In the genomic region with DNA sequence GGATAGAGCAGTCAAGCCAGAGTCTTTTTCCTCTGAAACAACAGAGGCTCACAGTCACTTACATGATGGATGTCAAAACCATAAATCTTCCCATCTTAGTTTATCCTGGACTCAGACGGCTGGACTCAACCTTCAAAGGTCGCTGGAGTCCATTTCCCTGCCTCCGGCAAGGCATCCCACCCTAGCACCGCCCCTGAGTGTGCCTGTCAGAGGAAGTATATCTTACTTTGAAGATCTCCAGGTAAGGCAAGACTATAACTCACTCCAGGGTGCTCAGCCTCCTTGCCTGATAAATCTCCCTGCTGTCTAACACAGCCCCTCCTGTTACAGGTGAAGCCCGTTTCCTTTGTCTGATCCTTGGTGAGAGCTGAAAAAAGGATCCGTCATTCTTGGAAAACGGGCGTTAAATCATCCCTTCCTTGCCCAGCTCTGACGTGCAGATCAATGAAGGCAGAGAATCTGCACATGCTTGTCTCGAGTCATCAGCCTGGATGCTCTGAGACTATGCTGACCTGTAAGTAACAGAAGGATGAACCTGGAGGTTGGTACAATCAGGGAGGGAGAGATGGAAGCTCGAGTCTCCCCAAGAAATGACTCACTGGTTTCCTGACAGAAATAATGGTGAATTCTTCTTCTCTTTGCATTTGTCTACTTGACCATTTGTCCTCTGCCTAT, we compare ENCODE assay signal across 30 mouse cellular contexts.
A peak's percentile ranks its signal among the peaks of the same experiment; 100 is the strongest.
DNase-seq lines count a peak whose midpoint lies in the region; ATAC-seq lines count a peak whose summit lies in the region.
"Had no signal": no experiment of that assay in that cellular context is flagged by ENCODE, and none has a peak within 500 bp of the region (broad histone marks: within the 10 kb centered on the region; RNA-seq: fewer than 3 reads in every experiment).

No protein-coding gene starts in this region.

- no peaks in the 10 kb centered on the region for H3K9me3 ChIP-seq in kidney, embryonic 14.5 days (ENCODE audit: control insufficient read depth, low read length)
- no peaks in the 10 kb centered on the region; the same call in 1 of the 2 replicates for H3K9me3 ChIP-seq in midbrain, embryonic 11.5 days (ENCODE audit: control insufficient read depth, low read length)
- no peaks in the 10 kb centered on the region for H3K9me3 ChIP-seq in midbrain, embryonic 13.5 days
- H3K9me3 ChIP-seq in stomach, embryonic 15.5 days, result no peaks in the 10 kb centered on the region
- H3K9me3 ChIP-seq: heart, embryonic 12.5 days; liver, embryonic 15.5 days; lung, embryonic 15.5 days had no signal

- H3K36me3 ChIP-seq in kidney, embryonic 14.5 days (ENCODE audit: control insufficient read depth, insufficient read depth, low read length), result no peaks in the 10 kb centered on the region
- no peaks in the 10 kb centered on the region for H3K36me3 ChIP-seq in midbrain, embryonic 11.5 days (ENCODE audit: control insufficient read depth, insufficient read depth, low read length)
- no peaks in the 10 kb centered on the region for H3K36me3 ChIP-seq in midbrain, embryonic 13.5 days
- no peaks in the 10 kb centered on the region for H3K36me3 ChIP-seq in stomach, embryonic 15.5 days
- H3K36me3 ChIP-seq: heart, embryonic 12.5 days; limb, embryonic 12.5 days; liver, embryonic 15.5 days; lung, embryonic 15.5 days had no signal

- no peak overlapping the region for H3K4me2 ChIP-seq in kidney, embryonic 14.5 days (replicated peaks; ENCODE audit: low read depth, low read length)
- no peak overlapping the region for H3K4me2 ChIP-seq in midbrain, embryonic 11.5 days
- H3K4me2 ChIP-seq in midbrain, embryonic 13.5 days (replicated peaks), result no peak overlapping the region
- no peak overlapping the region for H3K4me2 ChIP-seq in stomach, embryonic 15.5 days
- H3K4me2 ChIP-seq: heart, embryonic 12.5 days; hindbrain, embryonic 14.5 days; limb, embryonic 12.5 days; liver, embryonic 15.5 days; lung, embryonic 15.5 days had no signal

- no peaks in the 10 kb centered on the region for H3K27me3 ChIP-seq in kidney, embryonic 14.5 days (ENCODE audit: control insufficient read depth, insufficient read depth, low read length)
- H3K27me3 ChIP-seq in midbrain, embryonic 11.5 days (ENCODE audit: control insufficient read depth, insufficient read depth, low read length), result no peaks in the 10 kb centered on the region
- no peaks in the 10 kb centered on the region for H3K27me3 ChIP-seq in midbrain, embryonic 13.5 days
- no peaks in the 10 kb centered on the region for H3K27me3 ChIP-seq in stomach, embryonic 15.5 days (replicated peaks)
- H3K27me3 ChIP-seq: CH12.LX; heart, embryonic 12.5 days; limb, embryonic 12.5 days; liver, embryonic 15.5 days; lung, embryonic 15.5 days had no signal

- H3K4me1 ChIP-seq in kidney, embryonic 14.5 days (ENCODE audit: control insufficient read depth, insufficient read depth, low read length), result no peaks in the 10 kb centered on the region
- no peaks in the 10 kb centered on the region for H3K4me1 ChIP-seq in midbrain, embryonic 11.5 days (ENCODE audit: control insufficient read depth, insufficient read depth, low read length)
- H3K4me1 ChIP-seq in midbrain, embryonic 13.5 days (replicated peaks), result no peaks in the 10 kb centered on the region
- H3K4me1 ChIP-seq in stomach, embryonic 15.5 days, result no peaks in the 10 kb centered on the region
- H3K4me1 ChIP-seq: limb, embryonic 12.5 days; liver, embryonic 15.5 days had no signal

- no peak overlapping the region for H3K9ac ChIP-seq in kidney, embryonic 14.5 days (ENCODE audit: low read depth, low read length)
- H3K9ac ChIP-seq in midbrain, embryonic 11.5 days (ENCODE audit: low read length), result no peak overlapping the region
- no peak overlapping the region for H3K9ac ChIP-seq in midbrain, embryonic 13.5 days (replicated peaks)
- no peak overlapping the region for H3K9ac ChIP-seq in stomach, embryonic 15.5 days
- H3K9ac ChIP-seq: heart, embryonic 12.5 days; hindbrain, embryonic 14.5 days; limb, embryonic 12.5 days; liver, embryonic 15.5 days; lung, embryonic 15.5 days had no signal

- peak; percentile 49; the same call in 1 of the 2 replicates for ATAC-seq in kidney, embryonic 14.5 days (ENCODE audit: low FRiP score, low TSS enrichment)
- ATAC-seq in midbrain, embryonic 11.5 days (ENCODE audit: low FRiP score), result no peak
- no peak for ATAC-seq in midbrain, embryonic 13.5 days
- peak; percentile 39; the same call in 1 of the 2 replicates for ATAC-seq in stomach, embryonic 15.5 days (ENCODE audit: insufficient read depth, low FRiP score, low read depth)
- ATAC-seq: activated CD4-positive, CD25-positive, alpha-beta regulatory T cell, adult 4 months; forebrain, embryonic 16.5 days; inflammation-experienced regulatory T-cells, adult 6 months; midbrain, embryonic 16.5 days had no signal

- 30% methylated on average over 11 of the region's 11 CpGs for WGBS in kidney, embryonic 14.5 days
- WGBS in midbrain, embryonic 11.5 days, result 85% methylated on average over 11 of the region's 11 CpGs
- 89% methylated on average over 11 of the region's 11 CpGs for WGBS in midbrain, embryonic 13.5 days
- WGBS in stomach, embryonic 15.5 days, result 33% methylated on average over 11 of the region's 11 CpGs

- H3K4me3 ChIP-seq in kidney, embryonic 14.5 days (ENCODE audit: low read length), result no peak overlapping the region
- no peak overlapping the region for H3K4me3 ChIP-seq in midbrain, embryonic 11.5 days (ENCODE audit: low read depth, low read length)
- H3K4me3 ChIP-seq in midbrain, embryonic 13.5 days (replicated peaks), result no peak overlapping the region
- no peak overlapping the region for H3K4me3 ChIP-seq in stomach, embryonic 15.5 days (replicated peaks)
- H3K4me3 ChIP-seq: erythroblast, embryonic 14.5 days; heart, embryonic 12.5 days; limb, embryonic 12.5 days; liver, embryonic 15.5 days; lung, embryonic 15.5 days had no signal

- DNase-seq in embryo, embryonic 10 days (ENCODE audit: low spot score), result peak; percentile 46
- no peak for DNase-seq in embryo, embryonic 10.5 days (ENCODE audit: low spot score)
- no peak for DNase-seq in kidney, postnatal 25 days
- peak; percentile 31 for DNase-seq in midbrain, embryonic 11.5 days (ENCODE audit: low spot score, missing footprints)
- DNase-seq in frontal cortex, postnatal 10 days (ENCODE audit: low spot score in 2 of 2), result no peak
- DNase-seq: adrenal gland, adult 8-10 months; cerebellum, adult 8-10 months; cerebellum, postnatal 25 days; gastrocnemius, postnatal 10 days; heart, postnatal 4 days; kidney, adult 18-20 months; layer of hippocampus, postnatal 36 days; right cerebral cortex, adult 18-20 months; spleen, adult 18-20 months had no signal

- no peak overlapping the region for H3K27ac ChIP-seq in kidney, embryonic 14.5 days (ENCODE audit: low read depth, low read length)
- no peak overlapping the region for H3K27ac ChIP-seq in midbrain, embryonic 11.5 days (ENCODE audit: low read depth, low read length)
- no peak overlapping the region for H3K27ac ChIP-seq in midbrain, embryonic 13.5 days
- H3K27ac ChIP-seq in stomach, embryonic 15.5 days, result no peak overlapping the region
- H3K27ac ChIP-seq: hindbrain, embryonic 14.5 days; kidney, postnatal 0 days; limb, embryonic 12.5 days; liver, embryonic 15.5 days; lung, embryonic 15.5 days; macrophage had no signal

Comparison
In these comparisons a context has a peak if more than half of its experiments do, and no peak if none do; other contexts are left out.
1. DNase-seq: peak in embryo, embryonic 10 days (single experiment) and midbrain, embryonic 11.5 days (single experiment); none in embryo, embryonic 10.5 days (single experiment), kidney, postnatal 25 days (0 of 2) and frontal cortex, postnatal 10 days (0 of 2).
2. ATAC-seq: peak in kidney, embryonic 14.5 days (single experiment) and stomach, embryonic 15.5 days (single experiment); none in midbrain, embryonic 11.5 days (single experiment) and midbrain, embryonic 13.5 days (single experiment).